ENCODE assay signal across 8 mouse cellular contexts in the genomic region with DNA sequence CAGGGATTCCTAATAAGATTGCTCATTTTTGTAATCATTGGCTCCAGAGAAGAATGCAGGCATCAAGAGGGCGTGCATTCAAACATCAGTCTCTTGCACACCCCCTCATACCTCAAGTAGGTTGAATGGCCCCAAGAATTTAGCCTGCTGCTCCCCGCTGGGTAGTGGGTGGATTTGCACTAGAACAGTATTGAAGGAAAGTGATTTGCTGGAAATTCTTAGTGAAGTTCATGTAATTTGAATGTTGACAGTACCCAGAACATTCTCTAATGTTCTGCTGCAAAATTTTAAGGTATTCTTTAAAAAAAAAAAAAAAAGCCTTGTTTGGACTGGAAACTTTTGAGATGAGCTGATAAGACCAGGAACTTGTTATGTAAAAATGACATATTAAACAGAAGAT. TPM values are rescaled to one million over a fixed set of nuclear protein-coding genes. Genes with fewer than 3 reads are reported as not detected.
A peak's percentile ranks its signal among the peaks of the same experiment; 100 is the strongest.
DNase-seq lines count a peak whose midpoint lies in the region; ATAC-seq and TF ChIP-seq lines count a peak whose summit lies in the region.

No protein-coding gene starts in this region.

- peak overlapping the region; percentile 90 for H3K4me2 ChIP-seq in liver, embryonic 12.5 days

- DNase-seq in thymus, adult 2 months = no peak
- DNase-seq in thymus, postnatal 4 days = no peak
- DNase-seq in ovary, postnatal 36 days (ENCODE audit: low spot score) = no peak
- no peak for DNase-seq in adrenal gland, adult 2 months
- DNase-seq in adrenal gland, adult 8-10 months = no peak

- no peak for TF ChIP-seq POLR2A in thymus, adult 2 months (IDR thresholded peaks at IDR 0.05; ENCODE audit: control insufficient read depth, extremely low read depth, insufficient read depth, low read length, poor library complexity)

- H3K27ac ChIP-seq in thymus, adult 2 months (ENCODE audit: control insufficient read depth, insufficient read depth, low read length) = no peak overlapping the region
- no peak overlapping the region for H3K27ac ChIP-seq in liver, embryonic 12.5 days

- H3K27me3 ChIP-seq in erythroblast, embryonic 14.5 days (ENCODE audit: control insufficient read depth) = no peaks in the 10 kb centered on the region
- no peaks in the 10 kb centered on the region for H3K27me3 ChIP-seq in thymus, adult 2 months (ENCODE audit: control insufficient read depth, insufficient read depth, low read length)
- H3K27me3 ChIP-seq in liver, embryonic 12.5 days (replicated peaks) = no peaks in the 10 kb centered on the region; the same call in 1 of the 2 replicates

- H3K9me3 ChIP-seq in erythroblast, embryonic 14.5 days (ENCODE audit: control insufficient read depth, low read length) = no peaks in the 10 kb centered on the region
- no peaks in the 10 kb centered on the region for H3K9me3 ChIP-seq in liver, embryonic 12.5 days (replicated peaks)

- peaks cover 33% of the 10 kb centered on the region for H3K4me1 ChIP-seq in erythroblast, embryonic 14.5 days (ENCODE audit: control insufficient read depth)
- H3K4me1 ChIP-seq in thymus, adult 2 months (replicated peaks; ENCODE audit: control insufficient read depth, insufficient read depth, low read length) = peaks cover 28% of the 10 kb centered on the region
- H3K4me1 ChIP-seq in liver, embryonic 12.5 days = peaks cover 26% of the 10 kb centered on the region

- H3K36me3 ChIP-seq in erythroblast, embryonic 14.5 days (ENCODE audit: control insufficient read depth) = no peaks in the 10 kb centered on the region
- no peaks in the 10 kb centered on the region for H3K36me3 ChIP-seq in thymus, adult 2 months (ENCODE audit: control insufficient read depth, insufficient read depth, low read length)
- H3K36me3 ChIP-seq in liver, embryonic 12.5 days = no peaks in the 10 kb centered on the region

- TF ChIP-seq CTCF in thymus, adult 2 months (IDR thresholded peaks at IDR 0.05; ENCODE audit: borderline replicate concordance, control insufficient read depth, extremely low read depth, insufficient read depth, low read length, poor library complexity) = no peak

- ATAC-seq in erythroblast, adult 5-6 weeks (replicated peaks; ENCODE audit: low FRiP score, poor library complexity, severe bottlenecking) = no peak
- ATAC-seq in liver, embryonic 12.5 days = no peak

- H3K9ac ChIP-seq in liver, embryonic 12.5 days = peak overlapping the region; percentile 84; the same call in 1 of the 2 replicates

- peak overlapping the region; percentile 73 for H3K4me3 ChIP-seq in erythroblast, embryonic 14.5 days (replicated peaks)
- peak overlapping the region; percentile 83; the same call in 1 of the 2 replicates for H3K4me3 ChIP-seq in thymus, adult 2 months (ENCODE audit: control insufficient read depth, insufficient read depth, low read length)
- H3K4me3 ChIP-seq in liver, embryonic 12.5 days = peak overlapping the region; percentile 90

- 69% methylated on average over 2 of the region's 2 CpGs for WGBS in thymus, adult 2 months
- 66% methylated on average over 2 of the region's 2 CpGs for whole genome bisulfite sequencing in liver, embryonic 12.5 days (ENCODE audit: insufficient replicate concordance)

RNA-seq across cellular contexts. Expression of a gene that starts 1.2 kb away (rescaled TPM):
- polyA plus RNA-seq in erythroblast, embryonic 14.5 days (2012) = 0.04 TPM in 2 replicates
- 5.4 and 12.1 TPM in 2 replicates for total RNA-seq in erythroblast, adult 5-6 weeks (2015; ENCODE audit: low replicate concordance)
- total RNA-seq in erythroblast, adult 5-6 weeks (2017; ENCODE audit: low replicate concordance) = 11.9 and 14.5 TPM in 2 replicates
- polyA plus RNA-seq in thymus, adult 2 months (2012; rRNA removed) = 17.1 and 19.4 TPM in 2 replicates
- polyA plus RNA-seq in liver, embryonic 12.5 days (2016; fragmentation: Nextera tagmentation; extraction: Ambion mirVana) = 7.7 and 8.2 TPM in 2 replicates
- total RNA-seq in adrenal gland, adult 2 months (2021) = 10 to 100 TPM; 50.7 to 63.2 TPM
- 5.5 and 6.2 TPM in 2 replicates for polyA plus RNA-seq in adrenal gland, adult 2 months (2012; rRNA removed)
- 10 to 100 TPM; 60.8 to 90.1 (median 80.9) TPM for total RNA-seq in adrenal gland, adult 8-10 months (2022)

RNA-seq across cellular contexts. Expression of a gene that starts 50.9 kb away (rescaled TPM):
- polyA plus RNA-seq in erythroblast, embryonic 14.5 days (2012) = not detected in 2 replicates
- 0.96 TPM in 1 of 2 replicates, not detected in the other for total RNA-seq in erythroblast, adult 5-6 weeks (2015; ENCODE audit: low replicate concordance)
- total RNA-seq in erythroblast, adult 5-6 weeks (2017; ENCODE audit: low replicate concordance) = 0.28 and 0.34 TPM in 2 replicates
- polyA plus RNA-seq in thymus, adult 2 months (2012; rRNA removed) = 2.7 and 3.0 TPM in 2 replicates
- 0.05 and 0.06 TPM in 2 replicates for polyA plus RNA-seq in liver, embryonic 12.5 days (2016; fragmentation: Nextera tagmentation; extraction: Ambion mirVana)
- 1 to 10 TPM in 1 of 2 experiments, under 1 TPM in 1; 0.89 to 1.2 TPM for total RNA-seq in adrenal gland, adult 2 months (2021)
- 1.1 and 1.7 TPM in 2 replicates for polyA plus RNA-seq in adrenal gland, adult 2 months (2012; rRNA removed)
- total RNA-seq in adrenal gland, adult 8-10 months (2022) = 1 to 10 TPM; 1.0 to 2.1 (median 1.4) TPM
